Mouse (Mus musculus): ENCODE results near the gene Ptch2. TPM values are rescaled to one million over a fixed set of nuclear protein-coding genes. Genes with fewer than 3 reads are reported as not detected.
A peak's percentile ranks its signal among the peaks of the same experiment; 100 is the strongest.

Ptch2 gene
- 7.1 and 7.3 TPM in 2 replicates for polyA plus RNA-seq (2015; fragmentation: Nextera tagmentation; extraction: Ambion mirVana)

- under 1% methylated on average over 50 of the region's 50 CpGs for WGBS
- H3K27ac ChIP-seq: peak within 1 kb of the TSS; percentile 71
- ATAC-seq: peak; percentile 89
- peak within 1 kb of the TSS; percentile 88 for H3K4me2 ChIP-seq (replicated peaks)
- H3K36me3 ChIP-seq: no peaks in the 10 kb centered on the region; the same call in 1 of the 2 replicates
- peak within 1 kb of the TSS; percentile 58 for H3K4me3 ChIP-seq (replicated peaks)
- H3K9me3 ChIP-seq: no peaks in the 10 kb centered on the region; the same call in 1 of the 2 replicates
- H3K9ac ChIP-seq (replicated peaks): peak within 1 kb of the TSS; percentile 75
- peaks cover 51% of the 10 kb centered on the region for H3K27me3 ChIP-seq
- peaks cover 36% of the 10 kb centered on the region for H3K4me1 ChIP-seq (replicated peaks)
These were observed at the start of gene Ptch2 for GRCm38 (mm10) chr4:117095551-117096452. Gene Ptch2, plus strand, starts transcription at chr4:117096075.

DNA sequence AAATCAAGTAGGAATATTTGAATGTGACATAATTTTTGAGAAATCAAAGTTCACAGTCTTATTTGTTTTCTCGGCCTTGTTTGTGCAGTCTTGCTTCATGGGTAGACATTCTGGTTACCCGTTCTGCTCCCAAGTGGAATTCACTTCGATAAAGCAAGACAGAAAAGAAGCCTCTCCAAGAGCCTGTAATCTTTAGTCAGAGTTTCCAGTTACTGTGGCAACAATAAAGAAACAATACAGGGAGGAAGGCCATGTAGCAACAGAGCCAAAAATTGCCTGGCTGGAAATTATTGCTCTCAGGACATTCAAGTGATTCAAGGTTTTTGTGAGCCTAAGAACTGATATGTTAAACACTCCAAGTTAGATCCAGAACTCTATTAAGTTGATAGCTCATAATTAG lies 47.0 kb upstream of the Ptch2 start:
- H3K27me3 ChIP-seq: no peaks in the 10 kb centered on the region
- ATAC-seq: no peak
- WGBS: 81% methylated on average over 3 of the region's 3 CpGs

GRCm38 (mm10) chr4:117049485-117049884 lies 46.4 kb upstream of the Ptch2 start:
- no peaks in the 10 kb centered on the region for H3K27me3 ChIP-seq
- H3K9me3 ChIP-seq: no peaks in the 10 kb centered on the region
- 97% methylated on average over 1 of the region's 1 CpGs for WGBS
- H3K9ac ChIP-seq (replicated peaks): no peak overlapping the region
- H3K27ac ChIP-seq: no peak overlapping the region
- ATAC-seq: no peak
- no peak overlapping the region for H3K4me2 ChIP-seq (replicated peaks)
- no peaks in the 10 kb centered on the region; the same call in 1 of the 2 replicates for H3K4me1 ChIP-seq (replicated peaks)
- no peak overlapping the region for H3K4me3 ChIP-seq (replicated peaks)
- H3K36me3 ChIP-seq: peaks cover 12% of the 10 kb centered on the region

More for the DNA sequence above, 47.0 kb upstream of the Ptch2 start:
- H3K4me2 ChIP-seq (replicated peaks): no peak overlapping the region
- H3K36me3 ChIP-seq: peaks cover 12% of the 10 kb centered on the region
- H3K9me3 ChIP-seq: no peaks in the 10 kb centered on the region
- no peak overlapping the region for H3K27ac ChIP-seq
- no peak overlapping the region for H3K9ac ChIP-seq (replicated peaks)
- H3K4me3 ChIP-seq (replicated peaks): no peak overlapping the region
- no peaks in the 10 kb centered on the region; the same call in 1 of the 2 replicates for H3K4me1 ChIP-seq (replicated peaks)

GRCm38 (mm10) chr4:117052626-117053025 lies 43.2 kb upstream of the Ptch2 start:
- H3K27ac ChIP-seq: no peak overlapping the region
- H3K4me3 ChIP-seq (replicated peaks): no peak overlapping the region
- H3K9me3 ChIP-seq: no peaks in the 10 kb centered on the region
- no peaks in the 10 kb centered on the region; the same call in 1 of the 2 replicates for H3K4me1 ChIP-seq (replicated peaks)
- no peak for ATAC-seq
- no peak overlapping the region for H3K9ac ChIP-seq (replicated peaks)
- peaks cover 9% of the 10 kb centered on the region for H3K27me3 ChIP-seq
- peaks cover 12% of the 10 kb centered on the region; the same call in 1 of the 2 replicates for H3K36me3 ChIP-seq
- H3K4me2 ChIP-seq (replicated peaks): no peak overlapping the region
- 70% methylated on average over 4 of the region's 4 CpGs for WGBS

DNA sequence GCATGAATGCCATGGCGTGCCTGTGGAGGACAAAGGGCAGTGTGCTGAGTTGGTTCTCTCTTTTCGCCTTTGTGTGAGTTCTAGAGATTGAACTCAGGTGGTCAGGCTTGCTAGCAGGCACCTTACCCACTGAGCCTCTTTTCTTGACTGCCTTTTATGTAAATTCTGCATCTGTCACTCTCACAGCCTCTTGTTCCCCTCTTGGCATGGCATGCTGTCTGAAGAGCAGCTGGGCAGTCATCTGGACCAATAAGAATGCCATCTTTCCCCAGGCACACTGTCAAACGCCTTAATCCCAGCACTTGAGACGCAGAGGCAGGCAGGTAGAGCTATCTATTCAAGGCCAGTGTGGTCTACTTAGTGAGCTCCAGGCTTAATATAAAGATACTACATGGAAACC lies 41.9 kb upstream of the Ptch2 start:
- no peak overlapping the region for H3K4me2 ChIP-seq (replicated peaks)
- no peaks in the 10 kb centered on the region for H3K9me3 ChIP-seq
- H3K4me3 ChIP-seq (replicated peaks): no peak overlapping the region
- no peak overlapping the region for H3K27ac ChIP-seq
- H3K4me1 ChIP-seq (replicated peaks): no peaks in the 10 kb centered on the region; the same call in 1 of the 2 replicates
- ATAC-seq: 0 out of 2 replicates have a peak, but pooled peaks have one; percentile 9
- 72% methylated on average over 4 of the region's 4 CpGs for WGBS
- peaks cover 12% of the 10 kb centered on the region; the same call in 1 of the 2 replicates for H3K36me3 ChIP-seq
- H3K27me3 ChIP-seq: peaks cover 20% of the 10 kb centered on the region
- H3K9ac ChIP-seq (replicated peaks): no peak overlapping the region

GRCm38 (mm10) chr4:117056102-117056501 lies 39.8 kb upstream of the Ptch2 start:
- Histone ChIP-seq H3K4me1 (replicated peaks) (no peaks in the 10 kb centered on the region; the same call in 1 of the 2 replicates), H3K27me3 (peaks cover 42% of the 10 kb centered on the region), H3K36me3 (peaks cover 16% of the 10 kb centered on the region), H3K4me2 (replicated peaks) (no peak overlapping the region), H3K9ac (replicated peaks) (no peak overlapping the region), H3K27ac (no peak overlapping the region), H3K4me3 (replicated peaks) (no peak overlapping the region), H3K9me3 (no peaks in the 10 kb centered on the region)
- no peak for ATAC-seq

GRCm38 (mm10) chr4:117056514-117056913 lies 39.4 kb upstream of the Ptch2 start:
- peaks cover 17% of the 10 kb centered on the region for H3K36me3 ChIP-seq
- no peak overlapping the region for H3K27ac ChIP-seq
- H3K9ac ChIP-seq (replicated peaks): no peak overlapping the region
- H3K4me3 ChIP-seq (replicated peaks): no peak overlapping the region
- ATAC-seq: no peak
- H3K4me2 ChIP-seq (replicated peaks): no peak overlapping the region
- no peaks in the 10 kb centered on the region for H3K9me3 ChIP-seq
- peaks cover 46% of the 10 kb centered on the region for H3K27me3 ChIP-seq
- H3K4me1 ChIP-seq (replicated peaks): no peaks in the 10 kb centered on the region; the same call in 1 of the 2 replicates
- 80% methylated on average over 2 of the region's 2 CpGs for WGBS

DNA sequence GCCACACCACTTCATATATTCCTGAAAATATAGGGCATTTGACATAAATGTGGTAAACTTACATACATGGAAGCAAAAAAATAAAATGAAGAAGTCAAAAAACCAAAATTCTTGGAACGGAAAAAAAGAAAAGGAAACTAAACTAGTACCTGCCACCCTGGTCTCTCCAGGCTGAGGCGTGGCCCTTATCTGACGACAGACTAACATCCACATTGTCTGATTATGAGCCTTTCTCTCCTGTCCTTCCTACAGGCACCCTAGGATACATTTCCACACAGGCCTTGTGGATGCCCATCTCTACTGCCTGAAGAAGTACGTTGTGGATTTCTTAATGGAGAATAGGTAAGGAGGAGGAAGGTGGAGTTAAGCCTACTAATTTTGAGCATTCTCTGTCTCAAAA lies 37.4 kb upstream of the Ptch2 start:
- peaks cover 9% of the 10 kb centered on the region for H3K4me1 ChIP-seq (replicated peaks)
- no peak overlapping the region for H3K9ac ChIP-seq (replicated peaks)
- peaks cover 20% of the 10 kb centered on the region for H3K36me3 ChIP-seq
- H3K27ac ChIP-seq: no peak overlapping the region
- 91% methylated on average over 4 of the region's 4 CpGs for WGBS
- no peak overlapping the region for H3K4me3 ChIP-seq (replicated peaks)
- peaks cover 54% of the 10 kb centered on the region for H3K27me3 ChIP-seq
- no peaks in the 10 kb centered on the region for H3K9me3 ChIP-seq
- ATAC-seq: no peak
- no peak overlapping the region for H3K4me2 ChIP-seq (replicated peaks)

DNA sequence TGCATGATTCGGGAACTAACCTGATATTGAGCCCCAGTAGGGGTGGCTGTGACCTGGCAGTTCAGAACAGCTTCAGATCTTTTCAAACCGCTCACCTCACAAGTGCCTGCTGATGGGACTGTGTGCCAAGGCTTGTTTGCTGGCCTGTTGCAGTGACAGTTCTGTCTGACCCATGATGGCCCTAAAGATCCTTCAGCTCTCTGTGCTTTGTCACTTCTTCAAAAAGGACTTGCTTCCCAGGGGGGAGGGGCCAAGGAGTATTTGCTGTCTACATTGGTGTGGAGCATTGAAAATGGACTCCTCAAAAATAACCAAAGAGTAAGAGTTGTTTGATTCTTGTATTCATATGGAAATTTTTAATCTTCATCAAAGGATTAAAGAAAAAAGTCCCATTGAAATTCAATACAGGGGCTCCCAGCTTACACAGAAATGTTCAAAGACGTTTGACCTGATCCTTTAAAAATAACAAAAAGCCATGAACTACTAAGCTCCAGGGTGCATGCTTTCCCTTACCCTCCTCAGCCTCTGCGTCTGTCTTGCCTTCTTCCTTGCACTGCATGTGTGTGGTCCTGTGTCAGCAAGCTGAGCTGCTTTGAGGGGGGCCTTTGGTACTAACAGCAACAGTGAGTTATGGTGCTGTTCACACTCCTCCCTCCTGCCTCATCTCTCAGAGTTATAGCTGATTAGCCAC lies 33.0 kb upstream of the Ptch2 start:
- ATAC-seq: peak; percentile 78
- peaks cover 86% of the 10 kb centered on the region for H3K27me3 ChIP-seq
- H3K36me3 ChIP-seq: peaks cover 43% of the 10 kb centered on the region
- peaks cover 9% of the 10 kb centered on the region for H3K4me1 ChIP-seq (replicated peaks)
- H3K9ac ChIP-seq (replicated peaks): no peak overlapping the region
- H3K27ac ChIP-seq: no peak overlapping the region
- H3K4me2 ChIP-seq (replicated peaks): no peak overlapping the region
- no peak overlapping the region for H3K4me3 ChIP-seq (replicated peaks)
- H3K9me3 ChIP-seq: no peaks in the 10 kb centered on the region
- 14% methylated on average over 4 of the region's 4 CpGs for WGBS

DNA sequence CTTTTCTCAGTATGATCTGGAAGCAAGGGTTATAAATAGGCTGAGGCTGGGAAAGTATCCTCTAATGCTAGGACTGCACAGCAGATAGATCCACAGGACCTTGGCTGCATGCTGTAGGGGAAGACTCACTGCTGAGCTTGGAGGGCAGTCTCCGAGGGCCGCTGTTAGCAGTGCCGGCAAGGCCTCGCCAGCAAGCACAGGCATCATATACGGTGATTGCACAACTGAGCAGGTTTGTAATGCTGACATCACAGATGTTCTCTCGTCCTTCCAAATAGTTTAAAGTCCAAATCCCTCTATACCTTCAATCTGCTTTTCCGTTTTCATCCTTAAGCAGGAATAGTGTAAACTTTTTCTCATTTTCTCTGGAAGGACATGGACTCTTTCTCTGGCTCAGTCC lies 27.8 kb upstream of the Ptch2 start:
- WGBS: 95% methylated on average over 7 of the region's 7 CpGs
- H3K4me2 ChIP-seq (replicated peaks): no peak overlapping the region
- no peak overlapping the region for H3K4me3 ChIP-seq (replicated peaks)
- H3K4me1 ChIP-seq (replicated peaks): peaks cover 2% of the 10 kb centered on the region
- H3K9ac ChIP-seq (replicated peaks): no peak overlapping the region
- no peaks in the 10 kb centered on the region for H3K9me3 ChIP-seq
- peaks cover 78% of the 10 kb centered on the region for H3K36me3 ChIP-seq
- H3K27ac ChIP-seq: no peak overlapping the region
- peaks cover 53% of the 10 kb centered on the region for H3K27me3 ChIP-seq
- no peak for ATAC-seq

GRCm38 (mm10) chr4:117069647-117070046 lies 26.2 kb upstream of the Ptch2 start:
- WGBS: 88% methylated on average over 1 of the region's 1 CpGs
- H3K9ac ChIP-seq (replicated peaks): no peak overlapping the region
- no peak overlapping the region for H3K4me2 ChIP-seq (replicated peaks)
- no peak for ATAC-seq
- H3K9me3 ChIP-seq: no peaks in the 10 kb centered on the region
- no peak overlapping the region for H3K27ac ChIP-seq
- peaks cover 88% of the 10 kb centered on the region for H3K36me3 ChIP-seq
- H3K27me3 ChIP-seq: peaks cover 42% of the 10 kb centered on the region
- no peaks in the 10 kb centered on the region for H3K4me1 ChIP-seq (replicated peaks)
- no peak overlapping the region for H3K4me3 ChIP-seq (replicated peaks)

DNA sequence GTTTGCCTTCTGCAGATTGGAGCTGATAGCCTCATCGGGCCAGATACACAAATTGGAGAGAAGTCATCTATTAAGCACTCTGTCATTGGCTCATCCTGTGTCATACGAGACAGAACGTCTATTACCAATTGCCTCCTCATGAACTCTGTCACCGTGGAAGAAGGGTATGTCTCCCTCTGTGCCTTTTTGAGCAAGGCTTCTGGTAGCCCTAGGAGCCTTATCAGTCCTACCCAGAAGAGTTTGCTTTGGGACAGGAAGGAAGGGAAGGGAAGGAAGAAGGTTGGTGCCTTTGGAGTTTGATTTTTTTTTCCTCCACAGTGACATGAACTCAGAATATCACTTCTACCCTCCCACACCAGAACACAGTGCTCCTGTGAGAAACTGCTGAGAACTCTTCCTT lies 25.3 kb upstream of the Ptch2 start:
- H3K27me3 ChIP-seq: peaks cover 32% of the 10 kb centered on the region
- H3K4me1 ChIP-seq (replicated peaks): no peaks in the 10 kb centered on the region
- H3K36me3 ChIP-seq: peaks cover 89% of the 10 kb centered on the region
- WGBS: 94% methylated on average over 4 of the region's 4 CpGs
- no peak overlapping the region for H3K4me2 ChIP-seq (replicated peaks)
- no peak for ATAC-seq
- no peak overlapping the region for H3K9ac ChIP-seq (replicated peaks)
- H3K27ac ChIP-seq: no peak overlapping the region
- no peaks in the 10 kb centered on the region for H3K9me3 ChIP-seq
- no peak overlapping the region for H3K4me3 ChIP-seq (replicated peaks)
